Mouse (Mus musculus) ES-E14 (cell line): ENCODE data around the gene Creld2.

Source experiments
- CHD2 ChIP-seq: IDR thresholded peaks from 2 replicates; pipeline ENCODE4 v1.6.1; 2014; ENCODE audit warnings: mild to moderate bottlenecking, low read depth, low read length, inconsistent platforms
- HCFC1 ChIP-seq: IDR thresholded peaks from 2 replicates; pipeline ENCODE4 v1.6.1; 2012; ENCODE audit warnings: low read length, inconsistent platforms, borderline replicate concordance; ENCODE audit not compliant: insufficient read depth
- MAFK ChIP-seq: IDR thresholded peaks from 2 replicates; pipeline ENCODE4 v1.6.1; 2014; ENCODE audit warnings: mild to moderate bottlenecking, low read depth, low read length, inconsistent platforms; ENCODE audit not compliant: insufficient read depth
- ZC3H11A ChIP-seq: IDR thresholded peaks from 2 replicates; pipeline ENCODE4 v1.6.1; 2012; ENCODE audit warnings: low read depth, mild to moderate bottlenecking, inconsistent platforms, low read length, borderline replicate concordance
- ZNF384 ChIP-seq: IDR thresholded peaks from 2 replicates; pipeline ENCODE4 v1.6.1; 2012; ENCODE audit warnings: low read depth, low read length, inconsistent platforms

DNA sequence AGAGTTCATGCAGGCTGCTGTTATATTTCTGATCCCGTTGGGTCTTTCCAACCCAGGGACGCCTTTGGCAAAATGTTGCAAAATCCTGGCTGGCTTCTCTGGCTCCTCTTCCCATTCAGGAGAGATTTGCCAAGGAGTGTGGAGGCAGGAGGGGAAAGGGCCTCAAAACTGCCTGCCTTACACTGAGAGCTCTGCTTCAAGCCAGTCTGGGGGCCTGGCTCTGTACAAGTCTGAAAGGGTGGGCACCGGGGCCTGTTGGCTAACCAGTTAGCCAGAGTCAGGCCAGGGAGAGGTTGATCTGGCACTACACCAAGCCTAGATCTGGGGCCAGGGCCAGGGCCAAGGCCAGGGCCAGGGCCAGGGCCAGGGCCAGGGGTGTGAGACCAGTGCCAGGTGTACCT is 38.7 kb downstream of the Creld2 start:
- TF ChIP-seq MAFK (no peak), HCFC1 (no peak), ZC3H11A (no peak), ZNF384 (no peak), CHD2 (no peak)
